11 mouse cellular contexts compared by ENCODE assay signal in the genomic region with DNA sequence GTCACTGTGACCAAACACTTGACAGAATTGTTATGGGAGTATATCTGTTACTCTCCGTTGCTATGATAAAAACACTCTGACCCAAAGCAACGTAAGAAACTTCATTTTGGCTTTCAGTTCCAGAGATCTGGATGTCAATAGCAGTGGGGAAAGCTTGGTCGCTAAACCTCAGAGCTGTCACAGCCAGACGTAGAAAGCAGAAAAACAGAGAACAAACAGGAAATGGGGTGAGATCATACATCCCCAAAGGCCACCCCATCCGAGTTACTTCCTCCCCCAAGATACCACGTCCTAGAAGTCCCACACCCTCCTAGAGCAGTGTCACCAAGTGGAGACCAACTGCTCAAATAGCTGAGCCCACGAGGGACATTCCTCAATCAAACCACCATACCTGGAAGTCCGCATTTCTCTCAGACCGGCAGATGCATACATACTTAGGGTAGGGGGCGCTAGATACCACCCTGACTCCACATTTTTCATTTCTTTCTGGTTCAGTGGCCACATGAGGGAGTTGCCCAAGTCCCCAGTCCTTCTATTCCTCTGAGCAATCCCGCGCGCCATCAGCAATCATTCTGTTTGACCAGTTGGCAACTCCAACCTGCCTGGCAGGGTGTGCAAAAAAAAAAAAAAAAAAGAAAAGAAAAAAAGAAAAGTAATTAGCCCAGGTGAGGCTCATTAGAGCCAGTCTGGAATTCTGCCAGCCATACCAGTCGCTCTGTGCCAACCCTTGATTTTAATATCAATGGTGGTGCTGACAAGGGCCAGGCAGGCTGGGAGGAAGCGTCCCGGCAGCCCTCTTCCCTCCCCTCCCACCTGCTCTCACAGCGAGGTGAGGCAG.
DNase-seq lines count a peak whose midpoint lies in the region; ATAC-seq and TF ChIP-seq lines count a peak whose summit lies in the region.
"Had no signal": no experiment of that assay in that cellular context is flagged by ENCODE, and none has a peak within 500 bp of the region (broad histone marks: within the 10 kb centered on the region; RNA-seq: fewer than 3 reads in every experiment).

No protein-coding gene starts in this region.

- peak; percentile 46 for DNase-seq in kidney, postnatal 0 days (ENCODE audit: low spot score)
- no peak for DNase-seq in kidney, adult 9 months
- DNase-seq in CD4-positive helper T cell, adult 2 months (ENCODE audit: low read depth, low spot score): peak; percentile 9
- peak; percentile 30 for DNase-seq in embryonic facial prominence, embryonic 14.5 days (ENCODE audit: low spot score)
- no peak for DNase-seq in adrenal gland, adult 18-20 months (ENCODE audit: low spot score in 2 of 2)
- no peak for DNase-seq in gastrocnemius, adult 18-20 months (ENCODE audit: low spot score)
- no peak for DNase-seq in thymus, adult 2 months
- DNase-seq: layer of hippocampus, adult 9-11 months; spleen, adult 18-20 months had no signal

- H3K27ac ChIP-seq in kidney, postnatal 0 days: no peak overlapping the region
- no peak overlapping the region for H3K27ac ChIP-seq in embryonic facial prominence, embryonic 14.5 days (replicated peaks; ENCODE audit: low read depth, low read length)
- no peak overlapping the region for H3K27ac ChIP-seq in thymus, adult 2 months (ENCODE audit: control insufficient read depth, insufficient read depth, low read length)

- peaks cover 6% of the 10 kb centered on the region for H3K4me1 ChIP-seq in kidney, postnatal 0 days (replicated peaks; ENCODE audit: insufficient read depth, low read length)
- H3K4me1 ChIP-seq in E14TG2a.4 (replicated peaks; ENCODE audit: low read depth, low read length): peaks cover 30% of the 10 kb centered on the region
- H3K4me1 ChIP-seq in embryonic facial prominence, embryonic 14.5 days (ENCODE audit: control insufficient read depth, insufficient read depth, low read length): peaks cover 12% of the 10 kb centered on the region
- H3K4me1 ChIP-seq in thymus, adult 2 months (replicated peaks; ENCODE audit: control insufficient read depth, insufficient read depth, low read length): no peaks in the 10 kb centered on the region; the same call in none of the 2 replicates

- H3K27me3 ChIP-seq in kidney, postnatal 0 days (ENCODE audit: insufficient read depth, low read length): no peaks in the 10 kb centered on the region
- H3K27me3 ChIP-seq in E14TG2a.4 (ENCODE audit: insufficient read depth, low read length): peaks cover 20% of the 10 kb centered on the region
- no peaks in the 10 kb centered on the region for H3K27me3 ChIP-seq in embryonic facial prominence, embryonic 14.5 days (replicated peaks; ENCODE audit: control insufficient read depth, insufficient read depth, low read length)
- H3K27me3 ChIP-seq in thymus, adult 2 months (ENCODE audit: control insufficient read depth, insufficient read depth, low read length): no peaks in the 10 kb centered on the region
- H3K27me3 ChIP-seq: Patski had no signal

- ATAC-seq in kidney, postnatal 0 days (replicated peaks; ENCODE audit: low FRiP score, low read depth): no peak
- ATAC-seq in embryonic facial prominence, embryonic 14.5 days (ENCODE audit: low read depth): peak; percentile 71; the same call in 1 of the 2 replicates
- ATAC-seq: Patski had no signal

- TF ChIP-seq CTCF in kidney, postnatal 0 days (IDR thresholded peaks at IDR 0.05; ENCODE audit: low read depth): peak; percentile 55
- peak; percentile 64 for TF ChIP-seq CTCF in E14TG2a.4 (conservative IDR thresholded peaks at IDR 0.05; ENCODE audit: low read length)
- TF ChIP-seq CTCF in thymus, adult 2 months (IDR thresholded peaks at IDR 0.05; ENCODE audit: borderline replicate concordance, control insufficient read depth, extremely low read depth, insufficient read depth, low read length, poor library complexity): no peak

- no peak overlapping the region for H3K4me3 ChIP-seq in kidney, postnatal 0 days (replicated peaks; ENCODE audit: low read depth, low read length)
- H3K4me3 ChIP-seq in E14TG2a.4 (replicated peaks; ENCODE audit: low read length): no peak overlapping the region
- no peak overlapping the region for H3K4me3 ChIP-seq in embryonic facial prominence, embryonic 14.5 days (ENCODE audit: low read depth, low read length)
- no peak overlapping the region for H3K4me3 ChIP-seq in thymus, adult 2 months (ENCODE audit: control insufficient read depth, insufficient read depth, low read length)

- 42% methylated on average over 17 of the region's 17 CpGs for WGBS in kidney, postnatal 0 days
- WGBS in embryonic facial prominence, embryonic 14.5 days: 36% methylated on average over 17 of the region's 17 CpGs
- 52% methylated on average over 17 of the region's 17 CpGs for WGBS in thymus, adult 2 months

- no peak overlapping the region for H3K4me2 ChIP-seq in kidney, postnatal 0 days (ENCODE audit: low read length)
- no peak overlapping the region for H3K4me2 ChIP-seq in embryonic facial prominence, embryonic 14.5 days (ENCODE audit: low read depth, low read length)

- no peak for TF ChIP-seq POLR2A in thymus, adult 2 months (IDR thresholded peaks at IDR 0.05; ENCODE audit: control insufficient read depth, extremely low read depth, insufficient read depth, low read length, poor library complexity)

- no peaks in the 10 kb centered on the region for H3K36me3 ChIP-seq in kidney, postnatal 0 days (ENCODE audit: insufficient read depth, low read length)
- H3K36me3 ChIP-seq in E14TG2a.4 (ENCODE audit: insufficient read depth, low read length): no peaks in the 10 kb centered on the region
- H3K36me3 ChIP-seq in embryonic facial prominence, embryonic 14.5 days (ENCODE audit: control insufficient read depth, insufficient read depth, low read length): no peaks in the 10 kb centered on the region
- no peaks in the 10 kb centered on the region for H3K36me3 ChIP-seq in thymus, adult 2 months (ENCODE audit: control insufficient read depth, insufficient read depth, low read length)

- H3K9ac ChIP-seq in kidney, postnatal 0 days (ENCODE audit: low read depth, low read length): no peak overlapping the region
- H3K9ac ChIP-seq in embryonic facial prominence, embryonic 14.5 days (ENCODE audit: low read depth, low read length): no peak overlapping the region

- H3K9me3 ChIP-seq in kidney, postnatal 0 days (replicated peaks; ENCODE audit: low read length): no peaks in the 10 kb centered on the region
- no peaks in the 10 kb centered on the region for H3K9me3 ChIP-seq in E14TG2a.4 (ENCODE audit: low read length)
- H3K9me3 ChIP-seq in embryonic facial prominence, embryonic 14.5 days (ENCODE audit: control insufficient read depth, low read length): no peaks in the 10 kb centered on the region

Comparison
In these comparisons a context has a peak if more than half of its experiments do, and no peak if none do; other contexts are left out.
1. DNase-seq: peak in kidney, postnatal 0 days (single experiment), CD4-positive helper T cell, adult 2 months (single experiment) and embryonic facial prominence, embryonic 14.5 days (single experiment); none in kidney, adult 9 months (single experiment), adrenal gland, adult 18-20 months (0 of 2), gastrocnemius, adult 18-20 months (single experiment) and thymus, adult 2 months (single experiment).